9 mouse cellular contexts compared by ENCODE assay signal in genomic region chr9:102836279-102836678, GRCm38 (mm10). TPM values are rescaled to one million over a fixed set of nuclear protein-coding genes. Genes with fewer than 3 reads are reported as not detected.
DNase-seq lines count a peak whose midpoint lies in the region; ATAC-seq and TF ChIP-seq lines count a peak whose summit lies in the region.
"Had no signal": no experiment of that assay in that cellular context is flagged by ENCODE, and none has a peak within 500 bp of the region (broad histone marks: within the 10 kb centered on the region; RNA-seq: fewer than 3 reads in every experiment).

No protein-coding gene starts in this region.

- peak overlapping the region; percentile 71 for H3K4me2 ChIP-seq in forebrain, embryonic 12.5 days
- H3K4me2 ChIP-seq in limb, embryonic 11.5 days (ENCODE audit: low read depth, severe bottlenecking) = peak overlapping the region; percentile 60
- peak overlapping the region; percentile 82 for H3K4me2 ChIP-seq in neural tube, embryonic 14.5 days (ENCODE audit: low read depth, low read length)

- no peaks in the 10 kb centered on the region for H3K27me3 ChIP-seq in forebrain, embryonic 12.5 days
- no peaks in the 10 kb centered on the region for H3K27me3 ChIP-seq in limb, embryonic 11.5 days (ENCODE audit: control insufficient read depth, insufficient read depth, low read length)
- no peaks in the 10 kb centered on the region; the same call in 1 of the 2 replicates for H3K27me3 ChIP-seq in neural tube, embryonic 14.5 days (ENCODE audit: control insufficient read depth, insufficient read depth, low read length)

- peaks cover 13% of the 10 kb centered on the region for H3K4me1 ChIP-seq in lung, adult 2 months (ENCODE audit: control insufficient read depth, insufficient read depth, low read length)
- H3K4me1 ChIP-seq in forebrain, embryonic 12.5 days = peaks cover 46% of the 10 kb centered on the region
- peaks cover 47% of the 10 kb centered on the region for H3K4me1 ChIP-seq in limb, embryonic 11.5 days (ENCODE audit: control insufficient read depth, insufficient read depth, low read length)
- H3K4me1 ChIP-seq in neural tube, embryonic 14.5 days (ENCODE audit: control insufficient read depth, insufficient read depth, low read length) = peaks cover 30% of the 10 kb centered on the region

- no peak for TF ChIP-seq POLR2A in lung, adult 2 months (IDR thresholded peaks at IDR 0.05; ENCODE audit: borderline replicate concordance, extremely low read depth, low read depth, low read length)

- no peak for TF ChIP-seq CTCF in lung, adult 2 months (IDR thresholded peaks at IDR 0.05; ENCODE audit: insufficient read depth, low read length)

- H3K27ac ChIP-seq in forebrain, embryonic 12.5 days = no peak overlapping the region
- H3K27ac ChIP-seq in limb, embryonic 11.5 days (replicated peaks; ENCODE audit: low read depth, low read length) = no peak overlapping the region
- H3K27ac ChIP-seq in neural tube, embryonic 14.5 days (ENCODE audit: low read depth, low read length) = no peak overlapping the region

- WGBS in lung, adult 2 months = 25% methylated on average over 9 of the region's 9 CpGs
- WGBS in forebrain, embryonic 12.5 days = 54% methylated on average over 9 of the region's 9 CpGs
- WGBS in limb, embryonic 11.5 days = 49% methylated on average over 9 of the region's 9 CpGs
- 57% methylated on average over 9 of the region's 9 CpGs for WGBS in neural tube, embryonic 14.5 days

- DNase-seq in lung, adult 2 months = no peak
- no peak for DNase-seq in lung, postnatal 10 days
- DNase-seq in limb, embryonic 11.5 days (ENCODE audit: low spot score) = no peak
- DNase-seq in testis, postnatal 14 days (ENCODE audit: low spot score) = no peak
- DNase-seq in layer of hippocampus, adult 11-12 months (ENCODE audit: low spot score) = no peak
- DNase-seq in gastrocnemius, postnatal 10 days = no peak
- DNase-seq: cerebellum, postnatal 36 days had no signal

- peak overlapping the region; percentile 97 for H3K9ac ChIP-seq in forebrain, embryonic 12.5 days
- H3K9ac ChIP-seq in limb, embryonic 11.5 days (ENCODE audit: low read length) = no peak overlapping the region
- H3K9ac ChIP-seq in neural tube, embryonic 14.5 days (replicated peaks; ENCODE audit: low read depth, low read length) = no peak overlapping the region

- no peaks in the 10 kb centered on the region for H3K9me3 ChIP-seq in forebrain, embryonic 12.5 days
- no peaks in the 10 kb centered on the region for H3K9me3 ChIP-seq in limb, embryonic 11.5 days (ENCODE audit: control insufficient read depth, low read length)
- H3K9me3 ChIP-seq in neural tube, embryonic 14.5 days (ENCODE audit: control insufficient read depth, low read length) = no peaks in the 10 kb centered on the region

- peak overlapping the region; percentile 97 for H3K4me3 ChIP-seq in lung, adult 2 months (replicated peaks; ENCODE audit: extremely low read depth, low read depth, low read length)
- H3K4me3 ChIP-seq in forebrain, embryonic 12.5 days (replicated peaks) = peak overlapping the region; percentile 95
- H3K4me3 ChIP-seq in limb, embryonic 11.5 days (ENCODE audit: low read depth, low read length) = peak overlapping the region; percentile 97
- peak overlapping the region; percentile 93 for H3K4me3 ChIP-seq in neural tube, embryonic 14.5 days (ENCODE audit: low read depth, low read length)

- no peak for ATAC-seq in forebrain, embryonic 12.5 days (ENCODE audit: low FRiP score)
- ATAC-seq in limb, embryonic 11.5 days (ENCODE audit: insufficient number of reproducible peaks, low FRiP score, low TSS enrichment, low read depth) = no peak
- no peak for ATAC-seq in neural tube, embryonic 14.5 days (ENCODE audit: low read depth)

- H3K36me3 ChIP-seq in forebrain, embryonic 12.5 days (replicated peaks) = no peaks in the 10 kb centered on the region
- H3K36me3 ChIP-seq in limb, embryonic 11.5 days (ENCODE audit: control insufficient read depth, insufficient read depth, low read length) = no peaks in the 10 kb centered on the region
- H3K36me3 ChIP-seq in neural tube, embryonic 14.5 days (ENCODE audit: control insufficient read depth, insufficient read depth, low read length) = no peaks in the 10 kb centered on the region

RNA-seq across cellular contexts. Expression of gene Ryk, which starts 1.6 kb away (rescaled TPM):
- 53.1 and 76.1 TPM in 2 replicates for polyA plus RNA-seq in lung, adult 2 months (2012; rRNA removed)
- polyA plus RNA-seq in forebrain, embryonic 12.5 days (2016; fragmentation: Nextera tagmentation; extraction: Ambion mirVana) = 16.4 and 18.6 TPM in 2 replicates
- 31.6 and 43.0 TPM in 2 replicates for polyA plus RNA-seq in limb, embryonic 11.5 days (2014; fragmentation: Nextera tagmentation; extraction: Ambion mirVana)
- polyA plus RNA-seq in neural tube, embryonic 14.5 days (2014; fragmentation: Nextera tagmentation; extraction: Ambion mirVana) = 13.3 and 17.7 TPM in 2 replicates
- 10 to 100 TPM; 52.4 to 60.9 TPM for total RNA-seq in gastrocnemius, postnatal 10 days (2021)
